Mouse (Mus musculus): Measurements from ENCODE around the gene Itgb2.
A peak's percentile ranks its signal among the peaks of the same experiment; 100 is the strongest.

Itgb2 gene

DNA sequence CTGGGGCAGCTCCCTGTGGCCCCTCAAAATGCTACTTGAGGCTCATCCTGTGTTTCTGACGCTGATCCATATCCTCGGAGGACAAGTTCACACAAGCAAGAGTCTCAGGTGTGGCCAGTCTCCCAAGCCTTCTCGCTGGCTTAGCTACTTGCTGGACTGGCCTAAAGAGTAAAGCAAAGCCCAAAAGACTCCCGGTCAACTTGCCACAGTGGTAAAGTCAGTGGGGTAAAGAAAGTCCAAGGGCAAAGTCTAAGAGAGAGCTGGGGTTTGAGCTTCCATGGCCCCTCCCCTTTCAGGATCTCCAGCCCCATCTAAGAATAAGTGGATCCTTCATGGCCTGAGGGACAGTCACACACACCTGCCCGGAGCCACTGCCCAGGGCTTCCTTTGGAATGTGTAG, 22.1 kb downstream of the Itgb2 start:
- no peak for DNase-seq (ENCODE audit: low spot score)

- DNase-seq (ENCODE audit: low spot score) = no peak
These were observed 23.2 kb downstream of the Itgb2 start for GRCm38 (mm10) chr10:77553285-77553684.

DNA sequence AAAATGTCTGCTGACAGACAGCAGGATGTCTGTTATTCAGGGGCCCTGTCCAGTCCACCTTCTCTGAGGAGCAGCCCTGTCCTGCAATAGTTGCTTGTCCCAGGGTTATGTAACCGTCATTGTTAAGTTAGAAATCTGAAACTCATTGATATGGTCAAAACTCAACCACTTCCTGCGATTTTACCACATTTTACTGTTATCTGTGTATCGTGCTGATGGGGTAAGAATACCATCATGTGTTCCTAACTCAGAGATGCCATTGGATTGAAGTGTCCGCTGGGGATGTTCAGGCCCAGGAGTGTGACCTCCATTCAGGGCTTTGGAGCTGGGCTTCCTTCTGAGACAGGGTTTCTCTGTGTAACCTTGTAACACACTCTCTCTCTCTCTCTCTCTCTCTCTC, 24.9 kb downstream of the Itgb2 start:
- DNase-seq (ENCODE audit: low spot score) = no peak

GRCm38 (mm10) chr10:77556631-77557030, 26.6 kb downstream of the Itgb2 start:
- DNase-seq (ENCODE audit: low spot score) = peak; percentile 26

DNA sequence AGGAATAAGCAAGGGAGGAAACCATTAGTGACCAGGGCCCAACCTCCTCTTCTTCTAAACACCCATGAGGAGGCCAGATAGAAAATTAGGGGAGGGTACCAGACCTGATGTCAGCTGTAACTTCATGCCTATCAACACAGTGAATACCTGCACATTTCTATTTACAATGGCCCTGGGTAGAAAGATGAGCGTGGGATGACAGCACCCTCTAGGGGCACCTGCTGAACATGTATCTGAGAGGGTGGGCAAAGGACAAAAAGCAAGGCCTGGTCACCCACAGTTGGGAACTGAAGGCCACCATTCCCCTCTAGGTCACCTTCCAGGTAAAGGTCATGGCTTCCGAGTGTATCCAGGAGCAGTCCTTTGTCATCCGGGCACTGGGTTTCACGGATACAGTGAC, 27.6 kb downstream of the Itgb2 start:
- no peak for DNase-seq (ENCODE audit: low spot score)

DNA sequence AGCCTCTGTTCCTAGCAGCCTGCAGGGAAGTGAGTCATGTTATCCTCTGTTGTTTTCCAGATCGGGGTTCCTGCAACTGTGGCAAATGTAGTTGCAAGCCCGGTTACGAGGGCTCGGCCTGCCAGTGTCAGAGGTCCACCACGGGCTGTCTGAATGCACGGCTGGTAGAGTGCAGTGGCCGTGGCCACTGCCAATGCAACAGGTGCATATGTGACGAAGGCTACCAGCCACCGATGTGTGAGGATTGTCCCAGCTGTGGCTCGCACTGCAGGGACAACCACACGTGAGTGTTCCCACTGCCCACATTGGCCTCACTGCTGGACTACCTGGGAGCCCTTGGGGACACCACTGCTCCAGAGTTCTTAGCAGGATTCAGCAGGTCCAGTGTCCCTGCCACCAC, 30.0 kb downstream of the Itgb2 start:
- no peak for DNase-seq (ENCODE audit: low spot score)

DNA sequence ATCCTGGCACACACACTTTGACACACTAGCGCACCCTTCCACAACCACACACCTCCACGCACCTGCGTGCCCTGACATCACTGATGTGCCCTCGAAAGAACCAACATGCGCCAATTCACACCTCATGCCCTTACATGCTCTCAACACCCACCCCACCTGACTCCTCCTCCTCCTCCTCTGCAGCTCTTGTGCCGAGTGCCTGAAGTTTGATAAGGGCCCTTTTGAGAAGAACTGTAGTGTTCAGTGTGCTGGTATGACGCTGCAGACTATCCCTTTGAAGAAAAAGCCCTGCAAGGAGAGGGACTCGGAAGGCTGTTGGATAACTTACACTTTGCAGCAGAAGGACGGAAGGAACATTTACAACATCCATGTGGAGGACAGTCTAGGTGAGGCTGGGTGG, 30.8 kb downstream of the Itgb2 start:
- no peak for DNase-seq (ENCODE audit: low spot score)

DNA sequence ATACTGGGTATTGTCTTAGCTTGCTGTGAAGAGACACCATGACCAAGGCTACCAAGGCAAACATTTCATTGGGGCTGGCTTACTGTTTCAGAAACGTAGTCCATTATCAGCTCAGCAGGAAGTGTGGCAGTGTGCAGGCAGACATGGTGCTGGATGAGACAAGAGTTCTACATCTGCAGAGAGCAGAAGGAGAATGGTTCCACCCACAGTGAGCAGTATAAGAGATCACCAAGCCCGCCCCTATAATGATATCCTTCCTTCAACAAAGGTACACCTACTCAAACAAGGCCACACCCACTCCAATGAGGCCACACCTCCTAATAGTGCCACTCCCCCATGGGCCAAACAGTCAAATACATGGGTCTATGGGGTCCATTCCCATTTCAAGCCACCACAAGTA, 31.5 kb downstream of the Itgb2 start:
- DNase-seq (ENCODE audit: low spot score) = no peak

GRCm38 (mm10) chr10:77565005-77565404, 35.0 kb downstream of the Itgb2 start:
- no peak for DNase-seq (ENCODE audit: low spot score)

GRCm38 (mm10) chr10:77566651-77567050, 36.6 kb downstream of the Itgb2 start:
- peak; percentile 79 for DNase-seq (ENCODE audit: low spot score)

GRCm38 (mm10) chr10:77569481-77569880, 39.4 kb downstream of the Itgb2 start:
- no peak for DNase-seq (ENCODE audit: low spot score)

DNA sequence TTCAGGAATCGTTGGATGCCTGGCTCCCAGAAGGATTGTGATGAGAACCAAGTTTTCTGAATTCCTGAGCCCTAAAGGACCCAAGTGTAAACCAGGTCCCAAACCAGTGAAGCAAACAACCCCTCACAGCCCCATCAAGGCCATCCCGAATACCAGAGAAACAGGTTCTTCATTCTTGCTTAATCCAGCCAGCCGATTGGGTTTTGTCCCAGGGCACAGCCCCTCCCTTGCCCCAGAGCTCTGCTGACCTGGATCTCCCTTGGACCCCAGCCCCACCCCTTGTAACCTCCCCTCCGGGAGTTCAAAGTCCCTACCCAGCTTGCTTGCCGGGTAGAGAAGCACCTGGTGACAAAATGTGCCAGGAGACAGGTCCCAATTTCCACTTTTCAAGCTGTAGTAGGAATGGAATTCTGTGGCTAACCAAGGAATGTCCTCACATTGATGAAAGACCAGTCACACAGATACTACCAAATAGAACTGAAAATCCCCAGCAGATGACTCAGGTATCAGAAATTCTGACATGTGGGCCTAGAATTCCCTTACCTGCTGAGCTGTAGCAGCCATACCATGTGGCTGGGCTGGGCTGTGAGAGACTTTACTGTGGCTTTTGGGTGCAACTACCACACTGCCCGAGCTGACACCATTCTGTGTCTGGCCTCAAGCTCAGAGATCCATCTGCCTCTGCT, 40.1 kb downstream of the Itgb2 start:
- DNase-seq (ENCODE audit: low spot score) = no peak

- DNase-seq (ENCODE audit: low spot score) = no peak
These were observed 42.2 kb downstream of the Itgb2 start for GRCm38 (mm10) chr10:77572225-77572624.

- no peak for DNase-seq (ENCODE audit: low spot score)
These were observed 43.1 kb downstream of the Itgb2 start for GRCm38 (mm10) chr10:77573162-77573561.

GRCm38 (mm10) chr10:77580027-77580920, 50.2 kb downstream of the Itgb2 start:
- DNase-seq (ENCODE audit: low spot score) = no peak

- DNase-seq (ENCODE audit: low spot score) = no peak
These were observed 51.0 kb downstream of the Itgb2 start for GRCm38 (mm10) chr10:77581023-77581407.

DNA sequence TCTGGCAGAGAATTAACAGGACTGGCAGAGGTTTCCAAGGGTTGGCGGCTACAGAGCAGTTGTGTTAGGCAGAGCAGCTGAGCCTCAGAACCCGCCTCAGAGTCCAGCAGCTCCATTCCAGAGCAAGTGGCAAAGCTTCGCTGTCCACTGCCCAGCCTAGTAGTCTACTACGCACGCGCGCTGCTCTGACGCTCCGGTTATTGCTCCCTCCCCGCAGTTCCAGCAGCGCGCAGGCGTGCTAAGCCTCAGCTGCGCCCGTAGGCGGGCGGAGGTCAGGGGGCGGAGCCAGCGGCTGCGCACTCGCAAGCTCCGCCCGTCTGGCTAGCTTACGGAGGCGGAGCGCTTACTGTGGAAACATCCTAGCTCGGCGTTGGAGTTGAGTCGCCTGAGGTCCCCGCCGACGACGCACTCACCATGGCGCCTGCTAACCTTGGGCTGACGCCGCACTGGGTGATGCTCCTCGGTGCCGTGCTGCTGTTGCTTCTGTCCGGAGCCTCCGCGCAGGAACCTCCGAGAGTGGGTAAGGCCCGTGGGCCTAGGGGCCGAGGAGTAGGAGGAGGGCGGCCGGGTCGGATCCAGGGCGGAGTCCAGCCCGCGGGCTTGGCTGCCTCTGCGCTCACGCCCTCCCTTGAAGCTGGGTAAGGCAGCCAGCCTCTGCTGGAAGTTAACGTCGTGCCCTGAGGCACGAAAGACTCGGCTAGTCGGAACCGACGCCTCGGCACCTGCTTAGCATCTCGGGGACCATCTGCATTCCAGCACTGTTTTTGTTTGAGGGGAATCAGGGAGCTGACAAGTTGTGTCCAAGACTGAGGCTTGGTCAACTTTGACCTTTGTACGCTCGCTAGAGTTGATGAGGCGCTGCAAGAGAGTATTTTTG, 51.6 kb downstream of the Itgb2 start, which contains the start of gene Pttg1ip:
TSS of gene Pttg1ip (plus strand) at position 313 of the 877 bp plus-strand sequence.
- peak; percentile 97 for DNase-seq (ENCODE audit: low spot score)

DNA sequence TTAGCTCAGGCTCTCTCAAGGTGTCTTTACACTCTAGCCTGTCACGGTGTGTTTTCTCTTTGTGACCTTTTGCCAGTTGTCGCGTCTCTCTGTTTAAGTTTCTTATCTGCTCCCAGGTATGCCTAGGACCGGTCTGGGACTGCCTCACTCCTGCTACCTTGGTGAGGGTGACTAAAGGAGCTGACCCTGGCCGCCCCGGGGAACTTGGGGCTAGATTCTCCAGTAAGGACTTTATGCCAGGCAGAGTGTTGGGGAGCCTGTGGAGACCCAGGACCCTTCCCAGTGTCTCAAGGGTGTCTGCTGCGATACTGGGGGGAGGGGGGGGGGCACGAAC, 52.2 kb downstream of the Itgb2 start:
- DNase-seq (ENCODE audit: low spot score) = no peak

DNA sequence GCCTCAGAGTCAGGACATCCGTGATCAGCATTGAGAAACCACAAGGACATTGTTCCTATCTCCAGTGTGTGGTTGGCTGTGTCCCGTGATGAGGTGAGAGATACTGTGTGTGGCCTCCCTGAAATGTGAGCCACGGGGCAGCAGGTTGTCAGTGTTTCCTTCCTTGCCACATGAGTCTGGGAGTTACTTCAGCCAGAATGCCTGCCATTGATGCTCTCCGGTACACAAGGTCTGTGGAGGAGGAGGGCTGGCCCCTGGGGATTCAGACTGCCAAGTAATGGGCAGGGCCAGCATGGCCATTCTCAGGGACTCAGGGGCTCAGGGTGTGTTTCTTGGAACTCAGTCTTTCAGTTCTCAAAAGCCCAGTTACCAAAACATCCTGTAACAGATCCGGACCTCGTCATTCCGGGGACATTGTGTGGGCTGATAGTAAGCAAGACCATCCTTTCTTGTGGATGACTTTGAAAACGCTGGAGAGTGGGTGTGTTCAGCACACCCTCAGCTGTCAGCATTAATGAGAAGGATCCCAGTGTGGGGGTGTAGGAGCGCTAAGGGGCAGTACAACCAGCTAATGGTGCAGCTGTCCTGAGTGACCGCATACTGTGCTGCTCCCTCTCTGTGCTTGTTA, 53.9 kb downstream of the Itgb2 start:
- DNase-seq (ENCODE audit: low spot score) = peak; percentile 15

DNA sequence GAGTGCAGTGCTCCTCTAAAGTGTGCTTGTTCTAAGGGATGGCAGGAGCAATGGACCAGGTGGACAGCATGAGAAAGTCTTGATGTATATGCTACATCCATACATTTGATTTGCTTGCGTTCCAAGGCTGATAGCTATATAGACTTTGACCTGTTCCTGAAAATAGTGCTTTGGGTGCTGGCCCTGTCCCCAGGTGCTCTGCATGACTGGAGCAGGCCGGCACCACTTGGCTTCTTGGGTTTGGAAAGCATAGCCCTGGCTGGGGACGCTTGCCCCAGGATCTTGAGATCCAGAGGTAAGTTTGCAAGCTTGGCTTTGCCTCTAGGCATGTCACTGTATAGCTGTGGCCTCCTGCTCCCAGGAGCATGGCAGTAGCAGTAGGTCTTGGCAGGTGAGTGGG, 56.6 kb downstream of the Itgb2 start:
- no peak for DNase-seq (ENCODE audit: low spot score)

GRCm38 (mm10) chr10:77587091-77587775, 57.2 kb downstream of the Itgb2 start:
- DNase-seq (ENCODE audit: low spot score) = no peak

Data from T-cell, adult 2 months (primary cell).